Mouse (Mus musculus) kidney, postnatal 4 days (tissue): ENCODE data around the gene Bax.

Experiments used
- DNase-seq, 2 experiments: peaks; one replicate each; pipeline ENCODE4 v3.0.0; 2021; ENCODE audit warnings: mixed read lengths in 2 of 2

The Bax gene

GRCm38 (mm10) chr7:45413864-45414739 is 52.6 kb downstream of the Bax start:
- peak; percentile 41 to 60 for DNase-seq

GRCm38 (mm10) chr7:45413113-45413863 is 53.4 kb downstream of the Bax start, which contains the start of gene Ntf5:
Gene Ntf5 (plus strand): TSS chr7:45413695.
- peak; percentile 61 to 74 for DNase-seq

DNA sequence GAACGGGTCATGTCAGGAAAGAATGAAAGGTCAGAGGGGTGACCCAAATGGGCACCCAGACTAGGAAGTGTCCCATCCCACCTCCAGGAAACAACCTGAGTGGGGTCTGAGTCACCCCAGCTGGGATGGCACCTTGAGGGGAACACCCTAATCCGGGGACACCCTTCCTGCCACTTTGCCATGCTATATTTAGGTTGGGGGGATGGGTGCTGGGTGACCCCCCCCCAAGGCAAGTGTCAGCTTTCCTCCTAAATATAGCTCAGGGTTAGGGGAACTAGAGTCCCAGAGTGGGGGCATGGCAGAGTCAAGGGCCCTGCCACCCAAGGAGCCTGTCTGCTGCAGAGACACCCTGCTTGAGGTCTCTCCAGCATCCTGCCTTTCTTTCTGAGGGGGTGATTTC is 54.3 kb downstream of the Bax start:
- DNase-seq, result no peak
